Mouse (Mus musculus) embryonic facial prominence, embryonic 15.5 days (tissue): Measurements from ENCODE around the gene Trmt1. TPM values are rescaled to one million over a fixed set of nuclear protein-coding genes. Genes with fewer than 3 reads are reported as not detected.

Experiments used
- ATAC-seq: fragments of 200-750 bp; cut with Nextera tagmentation; 2 replicates; pipeline ENCODE4 v1.8.0; 2017; ENCODE audit warnings: low read depth, moderate TSS enrichment; ENCODE audit not compliant: insufficient number of reproducible peaks, low FRiP score, low TSS enrichment
- H3K27ac ChIP-seq: fragments of 300-500 bp; sonication (generic); replicated peaks from 2 replicates; pipeline ENCODE4 v1.5.1; 2015; ENCODE audit warnings: mild to moderate bottlenecking, inconsistent platforms
- H3K27me3 ChIP-seq: fragments of 300-500 bp; sonication (generic); 2 replicates; pipeline ENCODE4 v1.6.1; 2015; ENCODE audit warnings: inconsistent platforms
- H3K36me3 ChIP-seq: fragments of 300-500 bp; sonication (generic); 2 replicates; pipeline ENCODE4 v1.6.1; 2015; ENCODE audit warnings: mild to moderate bottlenecking, inconsistent platforms
- H3K4me1 ChIP-seq: fragments of 300-500 bp; sonication (generic); 2 replicates; pipeline ENCODE4 v1.6.1; 2015; ENCODE audit warnings: inconsistent platforms
- H3K4me2 ChIP-seq: fragments of 300-500 bp; sonication (generic); replicated peaks from 2 replicates; pipeline ENCODE4 v1.6.1; 2015; ENCODE audit warnings: mild to moderate bottlenecking, inconsistent platforms
- H3K4me3 ChIP-seq: fragments of 300-500 bp; sonication (generic); replicated peaks from 2 replicates; pipeline ENCODE4 v1.5.1; 2015; ENCODE audit warnings: mild to moderate bottlenecking, inconsistent platforms
- H3K9ac ChIP-seq: fragments of 300-500 bp; sonication (generic); 2 replicates; pipeline ENCODE4 v1.6.1; 2015; ENCODE audit warnings: inconsistent platforms
- H3K9me3 ChIP-seq: fragments of 300-500 bp; sonication (generic); replicated peaks from 2 replicates; pipeline ENCODE4 v1.6.1; 2016; ENCODE audit warnings: inconsistent platforms
- WGBS: fragments of 180-500 bp; shearing (Covaris S2); methylation state at CpG from one replicate; pipeline ENCODE4 v1.1.7; 2015; 5-methylcytosine and 5-hydroxymethylcytosine counted together
- polyA plus RNA-seq: library from polyadenylated mRNA; unstranded; fragments of >200 nt; fragmentation: Nextera tagmentation; extraction: Ambion mirVana; gene quantifications from 2 replicates; pipeline ENCODE4 v1.2.1, GENCODE M21; 2015

Gene Trmt1
- polyA plus RNA-seq, 1 experiment from 2014 or later = 78.2 TPM

DNA sequence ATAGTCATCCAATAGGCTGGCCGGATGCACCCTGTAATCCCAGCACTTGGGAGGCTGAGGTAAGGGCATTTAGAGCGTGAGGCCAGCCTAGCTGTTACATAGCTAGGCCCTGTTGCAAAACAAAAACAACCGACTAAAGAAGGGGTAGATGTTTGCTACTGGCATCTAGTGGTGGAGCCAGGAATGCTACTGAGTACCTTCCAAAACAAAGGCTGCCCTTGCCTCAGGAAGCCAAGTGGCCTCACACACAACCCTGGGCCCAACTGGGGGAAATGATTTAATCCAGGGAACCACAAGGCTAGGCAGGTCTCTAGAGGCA is 39.8 kb downstream of the Trmt1 start:
- peak overlapping the region; percentile 26 for H3K9ac ChIP-seq
- no peak for ATAC-seq
- H3K9me3 ChIP-seq = no peaks in the 10 kb centered on the region
- WGBS = 21% methylated on average over 3 of the region's 3 CpGs
- peak overlapping the region; percentile 98 for H3K27ac ChIP-seq
- no peaks in the 10 kb centered on the region for H3K27me3 ChIP-seq
- H3K4me2 ChIP-seq = no peak overlapping the region
- H3K4me1 ChIP-seq = peaks cover 88% of the 10 kb centered on the region
- H3K4me3 ChIP-seq = no peak overlapping the region
- H3K36me3 ChIP-seq = peaks cover 37% of the 10 kb centered on the region

DNA sequence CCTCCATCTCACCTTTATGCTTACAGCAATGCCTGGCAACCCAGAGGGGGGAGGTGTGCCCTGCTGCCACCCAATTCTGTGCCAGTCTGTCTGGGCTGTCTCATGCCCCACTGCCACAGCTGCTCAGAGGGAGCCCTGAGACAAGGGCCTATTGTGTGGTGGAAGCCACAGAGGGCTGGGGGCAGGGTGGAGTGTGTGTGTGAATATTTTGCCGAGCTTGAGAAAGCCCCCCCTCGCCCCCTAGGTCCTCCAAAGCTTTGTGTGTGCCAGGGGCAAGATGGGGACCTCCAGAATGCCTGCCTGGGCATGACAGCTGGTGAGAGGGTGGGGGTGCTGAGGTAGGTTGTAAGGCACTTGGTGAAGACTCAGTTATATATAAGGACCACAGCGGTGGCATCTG is 42.4 kb downstream of the Trmt1 start:
- Histone ChIP-seq H3K27ac (0 out of 2 replicates have a peak overlapping the region, but pooled peaks have one; percentile 28), H3K27me3 (no peaks in the 10 kb centered on the region), H3K4me3 (no peak overlapping the region), H3K4me1 (peaks cover 90% of the 10 kb centered on the region), H3K9me3 (no peaks in the 10 kb centered on the region), H3K36me3 (peaks cover 26% of the 10 kb centered on the region), H3K9ac (no peak overlapping the region), H3K4me2 (no peak overlapping the region)
- no peak for ATAC-seq
- WGBS = 49% methylated on average over 3 of the region's 3 CpGs

DNA sequence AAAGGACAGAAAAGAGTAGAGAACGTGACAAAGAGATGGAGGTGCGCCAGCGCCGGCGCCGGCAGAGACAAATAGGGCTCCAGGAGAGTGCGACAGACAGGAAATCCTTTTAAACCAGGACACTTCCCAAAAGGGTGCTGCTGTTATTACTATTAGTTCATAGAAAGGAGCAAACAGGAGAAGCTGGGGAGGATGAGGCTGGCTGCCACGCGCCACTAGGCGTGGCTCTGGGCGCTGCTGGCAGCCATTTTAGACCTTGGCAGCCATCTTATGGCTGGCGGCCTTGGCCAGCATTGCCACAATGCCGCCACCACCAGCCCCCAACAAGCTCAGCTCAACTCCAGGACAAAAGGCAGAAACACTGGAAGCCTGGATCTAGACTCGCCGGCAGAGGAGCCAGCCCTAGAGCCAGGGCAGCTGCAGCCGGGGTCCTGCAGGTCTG is 43.8 kb downstream of the Trmt1 start:
- Histone ChIP-seq H3K4me1 (peaks cover 90% of the 10 kb centered on the region), H3K9me3 (no peaks in the 10 kb centered on the region), H3K9ac (no peak overlapping the region), H3K27me3 (no peaks in the 10 kb centered on the region), H3K4me2 (no peak overlapping the region), H3K36me3 (peaks cover 26% of the 10 kb centered on the region), H3K27ac (peak overlapping the region; percentile 67), H3K4me3 (no peak overlapping the region)
- 88% methylated on average over 16 of the region's 16 CpGs for WGBS
- ATAC-seq = no peak

DNA sequence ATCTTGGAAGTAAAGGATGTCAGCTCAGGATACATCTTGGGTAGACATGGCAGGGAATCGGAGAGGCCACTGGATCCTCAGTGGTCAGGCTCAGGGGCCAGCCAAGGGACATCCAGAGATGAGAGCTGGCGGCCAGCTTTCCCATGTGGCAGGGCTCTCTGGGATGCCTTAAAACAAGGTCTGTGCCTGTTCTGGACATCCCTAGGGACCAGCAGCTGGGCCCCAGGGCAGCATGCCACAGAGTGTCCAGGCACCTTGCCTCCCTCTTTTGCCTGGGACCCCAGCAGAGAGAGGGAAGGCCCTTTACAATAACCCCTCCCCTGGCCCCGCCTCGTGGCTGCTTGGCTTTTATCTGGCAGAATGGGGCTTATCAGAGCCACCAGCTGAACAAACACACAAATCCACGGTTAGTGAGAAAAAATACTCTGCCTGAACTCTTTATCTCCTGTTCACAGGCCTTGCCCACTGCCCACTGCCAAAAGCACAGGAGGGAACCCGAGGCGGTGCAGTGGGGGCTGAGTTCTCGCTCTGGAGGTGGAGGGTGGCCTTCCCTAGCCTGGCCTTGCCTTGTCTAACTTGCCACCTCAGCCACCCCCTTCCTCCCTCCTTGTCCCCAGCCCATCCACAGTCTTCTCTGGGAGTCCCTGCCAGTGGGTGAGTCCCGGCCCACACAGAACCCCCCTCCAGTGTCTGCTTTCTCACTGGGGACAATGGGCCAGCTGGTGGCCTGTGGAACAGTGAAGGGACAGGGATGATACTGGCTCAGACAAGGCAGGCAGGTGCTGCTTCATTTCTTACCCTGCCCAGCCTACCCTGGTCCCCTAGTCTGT is 44.6 kb downstream of the Trmt1 start:
- Histone ChIP-seq H3K27ac (peak overlapping the region; percentile 67; the same call in 1 of the 2 replicates), H3K9ac (no peak overlapping the region)
- WGBS = 56% methylated on average over 9 of the region's 9 CpGs

DNA sequence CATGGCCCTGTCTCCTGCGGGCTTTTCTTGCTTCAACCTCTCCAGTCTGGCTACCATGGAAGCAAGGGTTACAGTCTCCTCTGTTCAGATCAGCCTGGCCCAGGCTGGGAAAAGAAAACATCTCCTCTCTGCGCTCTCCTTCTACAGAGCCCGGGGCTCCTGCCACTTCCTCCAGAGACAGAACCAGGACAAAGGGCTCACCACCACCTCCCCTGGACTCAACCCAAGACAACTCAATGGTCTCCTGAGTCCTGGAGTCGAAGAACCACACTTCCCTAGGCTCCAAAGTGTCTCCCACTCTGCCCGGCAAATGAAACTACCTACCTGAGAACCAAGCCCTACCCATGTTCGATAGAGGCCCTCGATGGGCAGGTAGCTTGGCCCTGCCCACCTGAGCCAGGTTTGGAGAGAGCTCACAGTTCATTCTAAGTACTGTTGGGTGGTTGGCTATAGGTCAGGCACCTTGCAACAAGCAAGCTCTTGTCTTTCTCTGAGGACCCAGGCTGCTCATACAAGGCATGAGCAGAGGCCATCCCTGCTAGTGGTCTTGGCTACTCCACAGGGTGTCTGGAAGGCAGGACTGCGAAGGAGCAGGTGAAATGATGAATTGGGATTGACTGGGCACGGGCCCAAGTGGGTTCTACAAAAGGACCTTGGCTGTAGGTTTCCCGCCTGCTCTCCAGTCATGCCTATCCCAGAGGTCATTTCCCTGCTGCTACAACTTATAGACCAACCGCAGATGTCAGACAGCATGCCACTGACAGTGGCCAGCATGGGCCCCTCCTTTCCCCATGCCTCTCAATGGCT is 45.5 kb downstream of the Trmt1 start:
- H3K4me2 ChIP-seq = no peak overlapping the region
- no peaks in the 10 kb centered on the region for H3K27me3 ChIP-seq
- H3K4me3 ChIP-seq = no peak overlapping the region
- 68% methylated on average over 11 of the region's 11 CpGs for WGBS
- H3K4me1 ChIP-seq = peaks cover 89% of the 10 kb centered on the region
- peak overlapping the region; percentile 67 for H3K27ac ChIP-seq
- no peaks in the 10 kb centered on the region for H3K9me3 ChIP-seq
- H3K9ac ChIP-seq = no peak overlapping the region
- H3K36me3 ChIP-seq = peaks cover 12% of the 10 kb centered on the region
- ATAC-seq = no peak

More for the DNA sequence above, 44.6 kb downstream of the Trmt1 start:
- no peak overlapping the region for H3K4me2 ChIP-seq
- H3K27me3 ChIP-seq = no peaks in the 10 kb centered on the region
- H3K4me1 ChIP-seq = peaks cover 89% of the 10 kb centered on the region
- no peak overlapping the region for H3K4me3 ChIP-seq
- no peaks in the 10 kb centered on the region for H3K9me3 ChIP-seq
- H3K36me3 ChIP-seq = peaks cover 20% of the 10 kb centered on the region
- no peak for ATAC-seq

DNA sequence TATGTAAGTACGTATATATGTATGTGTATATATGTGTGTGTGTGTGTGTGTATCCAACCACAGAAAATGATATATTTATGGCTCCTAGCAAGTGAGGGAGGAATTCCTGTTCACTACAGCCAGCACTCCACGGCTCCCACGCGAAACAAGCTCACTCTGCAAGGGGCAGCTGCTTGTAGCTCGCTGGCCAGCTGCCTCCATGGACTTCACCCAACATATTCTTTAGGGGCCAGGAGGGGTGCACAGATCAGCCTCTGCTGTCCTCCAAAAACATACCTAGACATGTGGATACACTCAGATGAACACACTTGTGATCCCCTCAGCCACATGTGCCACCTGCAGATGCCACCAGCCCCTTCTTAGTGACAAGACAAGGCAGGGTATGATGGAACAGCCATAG is 46.4 kb downstream of the Trmt1 start:
- H3K4me2 ChIP-seq = no peak overlapping the region
- H3K4me3 ChIP-seq = no peak overlapping the region
- WGBS = 53% methylated on average over 5 of the region's 5 CpGs
- peaks cover 88% of the 10 kb centered on the region for H3K4me1 ChIP-seq
- H3K27me3 ChIP-seq = no peaks in the 10 kb centered on the region
- H3K36me3 ChIP-seq = peaks cover 3% of the 10 kb centered on the region
- ATAC-seq = no peak
- H3K9ac ChIP-seq = no peak overlapping the region
- H3K9me3 ChIP-seq = no peaks in the 10 kb centered on the region
- H3K27ac ChIP-seq = peak overlapping the region; percentile 74; the same call in 1 of the 2 replicates

DNA sequence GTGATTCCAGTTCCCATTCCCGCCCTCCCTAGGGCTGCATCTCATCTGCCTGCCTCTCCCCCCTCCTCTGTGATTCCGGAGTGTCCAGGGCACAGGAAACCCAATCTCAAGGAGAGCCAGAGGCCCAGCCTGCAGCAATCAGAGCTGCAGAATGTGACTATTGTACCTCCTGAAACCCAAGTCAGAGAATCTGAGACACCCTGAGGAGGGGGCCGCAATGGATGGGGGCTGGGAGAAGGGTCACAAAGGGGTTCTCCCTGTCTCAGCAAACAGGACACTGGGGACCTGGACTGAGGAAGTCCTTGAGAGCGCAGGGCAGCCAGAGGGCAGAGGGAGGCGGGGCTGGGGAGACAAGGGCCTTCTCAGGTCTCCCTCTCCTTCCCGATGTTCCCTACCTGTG is 46.9 kb downstream of the Trmt1 start:
- Histone ChIP-seq H3K36me3 (no peaks in the 10 kb centered on the region), H3K9ac (no peak overlapping the region), H3K9me3 (no peaks in the 10 kb centered on the region), H3K4me2 (no peak overlapping the region), H3K27ac (peak overlapping the region; percentile 74; the same call in 1 of the 2 replicates), H3K27me3 (no peaks in the 10 kb centered on the region), H3K4me3 (no peak overlapping the region), H3K4me1 (peaks cover 89% of the 10 kb centered on the region)
- no peak for ATAC-seq
- 26% methylated on average over 6 of the region's 6 CpGs for WGBS

DNA sequence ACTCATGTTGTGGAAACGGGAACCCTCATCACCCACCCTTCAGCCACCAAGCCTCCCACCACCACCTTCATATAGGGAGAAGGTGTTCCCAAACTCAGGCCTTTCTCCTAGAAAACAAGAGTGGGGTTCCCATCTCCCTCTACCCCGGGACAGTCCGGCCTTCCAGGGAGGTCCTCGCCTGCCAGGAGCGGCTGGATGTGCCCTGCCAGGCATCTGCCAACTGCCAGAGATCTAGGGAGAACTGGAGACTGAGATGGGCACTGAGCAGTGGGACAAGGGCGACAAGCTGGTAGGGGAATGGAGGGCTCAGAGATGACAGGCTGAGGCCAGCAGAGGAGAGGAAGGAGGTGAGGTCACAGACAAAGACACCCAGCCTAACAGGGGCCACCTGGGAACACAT is 47.9 kb downstream of the Trmt1 start:
- H3K36me3 ChIP-seq = no peaks in the 10 kb centered on the region
- no peaks in the 10 kb centered on the region for H3K9me3 ChIP-seq
- no peaks in the 10 kb centered on the region for H3K27me3 ChIP-seq
- WGBS = 89% methylated on average over 6 of the region's 6 CpGs
- H3K4me3 ChIP-seq = no peak overlapping the region
- no peak overlapping the region for H3K4me2 ChIP-seq
- peaks cover 90% of the 10 kb centered on the region for H3K4me1 ChIP-seq
- H3K27ac ChIP-seq = no peak overlapping the region
- H3K9ac ChIP-seq = no peak overlapping the region
- no peak for ATAC-seq

DNA sequence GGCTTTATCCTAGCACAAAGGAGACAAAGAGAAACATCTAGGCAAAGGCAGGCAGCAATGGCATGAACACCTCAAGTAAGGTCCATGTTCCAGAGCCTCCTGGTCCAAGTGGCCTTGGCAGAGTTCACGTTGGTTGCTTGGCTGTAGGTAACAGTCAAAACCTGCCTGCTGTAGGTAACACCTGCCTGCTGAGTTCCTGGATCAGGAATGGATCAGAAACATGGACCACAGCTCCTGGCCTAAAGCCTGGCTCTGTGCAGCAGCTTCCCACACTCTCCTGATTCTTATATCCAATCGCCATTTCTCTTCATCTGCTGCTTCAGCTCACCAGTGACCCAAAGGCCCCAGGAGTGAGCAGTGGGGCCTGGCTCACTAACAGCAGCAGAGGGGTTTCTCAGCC is 48.6 kb downstream of the Trmt1 start:
- Histone ChIP-seq H3K27me3 (no peaks in the 10 kb centered on the region), H3K4me3 (no peak overlapping the region), H3K4me1 (peaks cover 93% of the 10 kb centered on the region), H3K27ac (no peak overlapping the region), H3K9ac (no peak overlapping the region), H3K4me2 (no peak overlapping the region), H3K9me3 (no peaks in the 10 kb centered on the region), H3K36me3 (no peaks in the 10 kb centered on the region)
- 77% methylated on average over 2 of the region's 2 CpGs for WGBS
- no peak for ATAC-seq

DNA sequence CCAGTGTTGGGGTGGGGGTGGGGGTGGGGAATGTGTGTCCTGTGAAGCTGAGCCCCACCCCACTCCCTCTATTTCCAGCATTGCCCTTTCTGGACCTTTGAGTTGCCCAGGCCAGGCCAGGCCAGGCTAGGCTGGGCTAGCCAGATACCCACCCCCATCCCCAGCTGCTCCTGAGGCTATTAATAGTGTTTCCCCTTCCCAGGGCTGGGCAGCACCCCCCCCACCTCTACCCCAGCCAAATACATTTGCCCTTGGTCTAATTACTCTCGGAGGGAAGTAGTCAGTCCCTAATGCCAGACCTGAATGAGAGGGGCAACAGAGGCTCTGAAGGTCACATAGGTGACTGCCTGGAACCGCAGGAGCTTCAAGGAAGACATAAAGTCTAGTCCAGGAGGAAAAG is 49.5 kb downstream of the Trmt1 start:
- H3K4me1 ChIP-seq = peaks cover 93% of the 10 kb centered on the region
- no peaks in the 10 kb centered on the region for H3K36me3 ChIP-seq
- H3K27ac ChIP-seq = no peak overlapping the region
- no peak overlapping the region for H3K4me2 ChIP-seq
- no peaks in the 10 kb centered on the region for H3K27me3 ChIP-seq
- no peaks in the 10 kb centered on the region for H3K9me3 ChIP-seq
- no peak overlapping the region for H3K9ac ChIP-seq
- ATAC-seq = no peak
- no peak overlapping the region for H3K4me3 ChIP-seq
- WGBS = 35% methylated on average over 2 of the region's 2 CpGs

DNA sequence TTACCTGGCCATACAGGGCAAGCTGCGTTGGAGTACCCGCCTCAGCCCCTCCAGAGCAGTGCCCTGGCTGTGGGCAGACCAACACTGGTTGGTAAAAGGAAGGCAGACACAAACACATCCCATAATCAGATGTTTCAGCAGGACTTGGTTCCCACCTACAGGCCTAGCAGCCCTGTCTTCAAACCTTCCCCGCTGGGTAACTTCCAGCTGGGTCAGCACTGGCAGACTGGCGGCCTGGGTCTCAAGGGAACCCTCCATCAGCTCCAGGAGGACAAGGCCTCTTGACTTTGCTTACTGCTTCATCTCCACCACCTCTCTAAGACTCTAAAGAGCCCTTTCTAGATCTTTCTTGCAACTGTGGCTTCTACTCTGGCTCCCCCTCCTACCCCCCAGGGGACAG is 50.4 kb downstream of the Trmt1 start:
- Histone ChIP-seq H3K36me3 (no peaks in the 10 kb centered on the region), H3K27me3 (no peaks in the 10 kb centered on the region), H3K9ac (no peak overlapping the region), H3K9me3 (no peaks in the 10 kb centered on the region), H3K4me3 (no peak overlapping the region), H3K27ac (no peak overlapping the region), H3K4me2 (no peak overlapping the region), H3K4me1 (peaks cover 93% of the 10 kb centered on the region)
- ATAC-seq = no peak
- WGBS = 81% methylated on average over 4 of the region's 4 CpGs
